Mouse (Mus musculus) liver, adult 2 months (tissue): ENCODE results near the gene Usp31.

Source experiments
- CTCF ChIP-seq: fragments of 200-500 bp; IDR thresholded peaks from 2 replicates; pipeline ENCODE4 v1.5.1; 2011; ENCODE audit warnings: low read depth, low read length, control low read depth
- POLR2A ChIP-seq: fragments of 200-500 bp; IDR thresholded peaks from 2 replicates; pipeline ENCODE4 v1.6.1; 2011; ENCODE audit warnings: low read length, control low read depth; ENCODE audit not compliant: insufficient read depth; ENCODE audit errors: extremely low read depth

- TF ChIP-seq CTCF (no peak), POLR2A (no peak)
Measured at GRCm38 (mm10) chr7:121594623-121595022, 112.4 kb downstream of the Usp31 start.
